Mouse (Mus musculus): ENCODE measurements around the gene Ttc4.
A peak's percentile ranks its signal among the peaks of the same experiment; 100 is the strongest.

The Ttc4 gene

GRCm38 (mm10) chr4:106652546-106652945 lies 26.2 kb downstream of the Ttc4 start:
- DNase-seq (ENCODE audit: low spot score in 2 of 2), result no peak

GRCm38 (mm10) chr4:106650833-106651527 lies 27.8 kb downstream of the Ttc4 start, which contains the start of gene Pars2:
Gene Pars2, plus strand, starts transcription at chr4:106651069.
- peak; percentile 96 to 98 for DNase-seq (ENCODE audit: low spot score in 2 of 2)

- DNase-seq (ENCODE audit: low spot score in 2 of 2), result no peak
Measured at GRCm38 (mm10) chr4:106647137-106647536, 31.6 kb downstream of the Ttc4 start.

GRCm38 (mm10) chr4:106645797-106646196 lies 32.9 kb downstream of the Ttc4 start:
- no peak for DNase-seq (ENCODE audit: low spot score in 2 of 2)

- no peak for DNase-seq (ENCODE audit: low spot score in 2 of 2)
Measured at GRCm38 (mm10) chr4:106644218-106644610, 34.5 kb downstream of the Ttc4 start.

GRCm38 (mm10) chr4:106643483-106644217 lies 35.1 kb downstream of the Ttc4 start:
- no peak for DNase-seq (ENCODE audit: low spot score in 2 of 2)

- DNase-seq (ENCODE audit: low spot score in 2 of 2), result no peak
Measured at GRCm38 (mm10) chr4:106634086-106634479, 44.7 kb downstream of the Ttc4 start.

- no peak for DNase-seq (ENCODE audit: low spot score in 2 of 2)
Measured at GRCm38 (mm10) chr4:106633281-106634085, 45.3 kb downstream of the Ttc4 start.

- no peak for DNase-seq (ENCODE audit: low spot score in 2 of 2)
Measured at GRCm38 (mm10) chr4:106632313-106632712, 46.4 kb downstream of the Ttc4 start.

- DNase-seq (ENCODE audit: low spot score in 2 of 2), result peak; percentile 20 to 58
Measured at GRCm38 (mm10) chr4:106630333-106631220, 48.2 kb downstream of the Ttc4 start.

GRCm38 (mm10) chr4:106629374-106629773 lies 49.4 kb downstream of the Ttc4 start:
- no peak for DNase-seq (ENCODE audit: low spot score in 2 of 2)

GRCm38 (mm10) chr4:106628650-106629360 lies 49.9 kb downstream of the Ttc4 start:
- DNase-seq (ENCODE audit: low spot score in 2 of 2), result no peak

- no peak for DNase-seq (ENCODE audit: low spot score in 2 of 2)
Measured at GRCm38 (mm10) chr4:106627809-106628208, 50.9 kb downstream of the Ttc4 start.

GRCm38 (mm10) chr4:106624271-106624670 lies 54.5 kb downstream of the Ttc4 start:
- no peak for DNase-seq (ENCODE audit: low spot score in 2 of 2)

GRCm38 (mm10) chr4:106622712-106623111 lies 56.0 kb downstream of the Ttc4 start:
- DNase-seq (ENCODE audit: low spot score in 2 of 2), result no peak

GRCm38 (mm10) chr4:106622030-106622493 lies 56.7 kb downstream of the Ttc4 start, which contains the start of gene Ttc22:
Gene Ttc22, plus strand, starts transcription at chr4:106622432.
- DNase-seq (ENCODE audit: low spot score in 2 of 2), result no peak

- DNase-seq (ENCODE audit: low spot score in 2 of 2), result no peak
Measured at GRCm38 (mm10) chr4:106621428-106621827, 57.3 kb downstream of the Ttc4 start.

GRCm38 (mm10) chr4:106618898-106619297 lies 59.8 kb downstream of the Ttc4 start:
- no peak for DNase-seq (ENCODE audit: low spot score in 2 of 2)

GRCm38 (mm10) chr4:106617056-106617455 lies 61.7 kb downstream of the Ttc4 start, which contains the start of gene Lexm:
Gene Lexm, minus strand, starts transcription at chr4:106617241.
- peak; percentile 11 to 17 for DNase-seq (ENCODE audit: low spot score in 2 of 2)

GRCm38 (mm10) chr4:106615637-106616036 lies 63.1 kb downstream of the Ttc4 start:
- peak; percentile 25 to 40 for DNase-seq (ENCODE audit: low spot score in 2 of 2)

Measured in thymus, postnatal 10 days (tissue).